Mouse (Mus musculus) neural tube, embryonic 12.5 days (tissue): ENCODE data around the gene Nfe2l2. TPM values are rescaled to one million over a fixed set of nuclear protein-coding genes. Genes with fewer than 3 reads are reported as not detected.
"Not testable (repeated sequence)": the region's sequence is repeated elsewhere in the genome, so short reads cannot be mapped to it uniquely, and the experiment has no call there.

ENCODE experiments used
- ATAC-seq: fragments of 200-750 bp; cut with Nextera tagmentation; 2 replicates; pipeline ENCODE4 v1.8.0; 2017; ENCODE audit warnings: low read depth, mild to moderate bottlenecking, moderate TSS enrichment, moderate library complexity; ENCODE audit not compliant: low FRiP score
- H3K27ac ChIP-seq: fragments of 300-500 bp; sonication (generic); 2 replicates; pipeline ENCODE4 v1.5.1; 2016
- H3K27me3 ChIP-seq: fragments of 300-500 bp; sonication (generic); replicated peaks from 2 replicates; pipeline ENCODE4 v1.6.1; 2016; ENCODE audit warnings: mild to moderate bottlenecking
- H3K36me3 ChIP-seq: fragments of 300-500 bp; sonication (generic); 2 replicates; pipeline ENCODE4 v1.6.1; 2016; ENCODE audit warnings: mild to moderate bottlenecking
- H3K4me1 ChIP-seq: fragments of 300-500 bp; sonication (generic); 2 replicates; pipeline ENCODE4 v1.6.1; 2016
- H3K4me2 ChIP-seq: fragments of 300-500 bp; sonication (generic); replicated peaks from 2 replicates; pipeline ENCODE4 v1.6.1; 2016; ENCODE audit warnings: mild to moderate bottlenecking
- H3K4me3 ChIP-seq: fragments of 300-500 bp; sonication (generic); 2 replicates; pipeline ENCODE4 v1.5.1; 2016
- H3K9ac ChIP-seq: fragments of 300-500 bp; sonication (generic); 2 replicates; pipeline ENCODE4 v1.6.1; 2016; ENCODE audit warnings: mild to moderate bottlenecking
- H3K9me3 ChIP-seq: fragments of 300-500 bp; sonication (generic); 2 replicates; pipeline ENCODE4 v1.6.1; 2016; ENCODE audit warnings: mild to moderate bottlenecking
- WGBS: fragments of 180-500 bp; shearing (Covaris S2); methylation state at CpG from one replicate; pipeline ENCODE4 v1.1.7; 2016; 5-methylcytosine and 5-hydroxymethylcytosine counted together
- polyA plus RNA-seq: library from polyadenylated mRNA; unstranded; fragments of >200 nt; fragmentation: Nextera tagmentation; extraction: Ambion mirVana; gene quantifications from 2 replicates; pipeline ENCODE4 v1.2.1, GENCODE M21; 2016

Gene Nfe2l2
- polyA plus RNA-seq, 1 experiment from 2014 or later, result 20.9 TPM

DNA sequence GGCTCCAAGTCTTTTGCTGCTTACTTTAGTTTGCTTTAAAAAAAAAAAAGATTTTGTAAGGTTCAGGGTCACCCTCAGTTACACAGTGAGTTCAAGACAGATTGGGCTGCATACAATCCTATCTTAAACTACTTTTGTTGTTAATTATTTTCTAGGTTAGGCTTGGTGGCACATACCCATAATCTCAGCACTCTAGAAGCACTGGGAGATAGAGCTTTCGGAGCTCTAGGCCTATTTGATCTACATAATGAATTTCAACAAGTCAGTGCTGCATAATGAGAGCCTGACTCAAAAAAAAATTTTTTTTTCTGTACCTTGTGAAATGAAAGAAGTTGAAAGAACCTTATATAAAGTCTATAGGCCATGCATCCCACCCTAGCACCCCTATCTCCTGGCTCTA, 49.8 kb downstream of the Nfe2l2 start:
- no peaks in the 10 kb centered on the region for H3K9me3 ChIP-seq
- ATAC-seq, result no peak
- no peak overlapping the region for H3K9ac ChIP-seq
- no peak overlapping the region for H3K4me2 ChIP-seq
- H3K36me3 ChIP-seq, result no peaks in the 10 kb centered on the region
- no peaks in the 10 kb centered on the region for H3K27me3 ChIP-seq
- peaks cover 7% of the 10 kb centered on the region for H3K4me1 ChIP-seq
- 95% methylated on average over 1 of the region's 1 CpGs for WGBS
- H3K4me3 ChIP-seq, result no peak overlapping the region
- H3K27ac ChIP-seq, result no peak overlapping the region

DNA sequence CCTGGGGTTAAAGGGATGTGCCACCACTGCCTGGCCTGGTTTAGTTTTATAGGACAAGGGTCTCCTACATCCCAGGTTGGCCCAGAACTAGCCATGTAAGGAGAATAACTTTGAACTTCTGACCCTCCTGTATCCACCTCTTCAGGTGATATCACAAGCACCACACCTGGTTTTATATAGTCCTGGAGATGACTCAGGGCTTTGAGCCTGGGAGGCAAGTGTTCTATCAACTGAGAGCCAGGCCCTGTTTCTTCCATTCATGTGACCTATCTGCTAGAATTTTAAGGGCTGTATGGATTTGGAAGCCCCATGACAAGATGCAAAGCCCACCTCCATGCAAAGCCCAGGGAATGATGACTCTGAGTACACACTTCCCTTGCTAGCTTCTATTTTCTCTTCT, 51.3 kb downstream of the Nfe2l2 start:
- H3K9me3 ChIP-seq, result no peaks in the 10 kb centered on the region
- no peak overlapping the region for H3K4me3 ChIP-seq
- ATAC-seq, result no peak
- no peak overlapping the region for H3K4me2 ChIP-seq
- no peaks in the 10 kb centered on the region for H3K36me3 ChIP-seq
- H3K27me3 ChIP-seq, result no peaks in the 10 kb centered on the region
- no peak overlapping the region for H3K27ac ChIP-seq
- peaks cover 6% of the 10 kb centered on the region for H3K4me1 ChIP-seq
- no peak overlapping the region for H3K9ac ChIP-seq

DNA sequence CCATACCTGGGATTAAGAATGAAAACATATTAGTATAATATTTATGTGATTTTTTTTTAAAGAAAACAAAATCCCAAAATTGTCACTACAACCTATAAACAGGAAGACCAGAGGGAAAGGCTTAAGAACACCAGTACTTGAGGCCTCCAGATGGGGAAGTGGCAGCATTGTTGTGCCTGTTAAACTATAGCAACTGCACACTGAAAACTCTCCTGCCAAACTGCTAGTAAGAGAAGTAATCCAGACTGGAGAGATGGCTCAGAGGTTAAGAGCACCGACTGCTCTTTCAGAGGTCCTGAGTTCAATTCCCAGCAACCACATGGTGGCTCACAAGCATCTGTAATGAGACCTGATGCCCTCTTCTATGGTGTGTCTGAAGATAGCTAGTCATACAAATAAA, 54.0 kb downstream of the Nfe2l2 start:
- Histone ChIP-seq H3K27me3 (no peaks in the 10 kb centered on the region), H3K9me3 (no peaks in the 10 kb centered on the region), H3K36me3 (no peaks in the 10 kb centered on the region), H3K9ac (no peak overlapping the region), H3K4me1 (no peaks in the 10 kb centered on the region), H3K27ac (no peak overlapping the region), H3K4me3 (no peak overlapping the region), H3K4me2 (no peak overlapping the region)
- 93% methylated on average over 1 of the region's 1 CpGs for WGBS
- no peak for ATAC-seq

DNA sequence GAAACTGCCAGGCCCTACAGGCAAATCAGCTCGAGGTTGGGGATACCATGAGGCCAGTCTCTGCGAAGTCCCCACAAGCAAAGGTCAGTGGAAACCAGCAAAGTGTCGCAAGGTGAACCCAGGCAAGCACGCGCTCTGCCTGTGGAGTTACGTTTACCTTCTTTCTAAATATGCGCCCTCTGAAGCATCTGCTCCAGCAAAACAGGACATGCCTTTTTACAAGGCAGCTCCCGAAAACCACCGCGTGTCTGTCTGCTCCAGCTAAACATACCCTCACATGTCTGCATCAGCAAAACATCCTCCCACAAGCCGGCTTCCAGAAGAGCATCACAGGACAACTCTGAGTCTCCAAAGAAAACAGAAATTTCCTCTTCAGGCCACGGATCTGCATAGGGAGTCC, 59.2 kb downstream of the Nfe2l2 start:
- no peak for ATAC-seq
- H3K27me3 ChIP-seq, result no peaks in the 10 kb centered on the region

DNA sequence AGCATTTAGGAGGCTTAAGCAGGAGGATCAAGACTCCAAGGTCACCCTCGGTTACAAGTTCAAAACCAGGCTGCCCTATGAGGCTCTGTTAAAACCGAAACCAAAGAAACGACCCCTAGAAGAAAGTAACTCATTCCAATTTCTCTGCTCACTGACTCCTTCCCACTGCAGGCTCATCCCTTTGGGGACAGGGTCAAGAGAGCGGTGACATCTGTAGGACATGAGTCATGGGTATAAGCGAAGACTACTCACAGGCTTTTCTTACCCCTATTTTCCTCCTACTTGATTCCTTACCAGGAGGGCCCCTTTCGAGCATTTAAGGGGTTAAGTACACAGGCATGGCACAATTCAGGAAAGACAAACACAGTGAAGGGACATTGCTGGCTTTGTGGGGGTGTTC, 60.5 kb downstream of the Nfe2l2 start:
- Histone ChIP-seq H3K4me3 (no peak overlapping the region), H3K27me3 (no peaks in the 10 kb centered on the region), H3K36me3 (no peaks in the 10 kb centered on the region), H3K9ac (no peak overlapping the region), H3K9me3 (no peaks in the 10 kb centered on the region), H3K4me1 (no peaks in the 10 kb centered on the region), H3K4me2 (no peak overlapping the region), H3K27ac (no peak overlapping the region)
- no peak for ATAC-seq
- 89% methylated on average over 6 of the region's 6 CpGs for WGBS

More for the DNA sequence above, 59.2 kb downstream of the Nfe2l2 start:
- no peak overlapping the region for H3K4me2 ChIP-seq
- H3K9ac ChIP-seq, result no peak overlapping the region
- no peaks in the 10 kb centered on the region for H3K4me1 ChIP-seq
- 92% methylated on average over 12 of the region's 12 CpGs for WGBS
- no peak overlapping the region for H3K4me3 ChIP-seq
- H3K36me3 ChIP-seq, result no peaks in the 10 kb centered on the region
- H3K9me3 ChIP-seq, result no peaks in the 10 kb centered on the region
- H3K27ac ChIP-seq, result no peak overlapping the region

DNA sequence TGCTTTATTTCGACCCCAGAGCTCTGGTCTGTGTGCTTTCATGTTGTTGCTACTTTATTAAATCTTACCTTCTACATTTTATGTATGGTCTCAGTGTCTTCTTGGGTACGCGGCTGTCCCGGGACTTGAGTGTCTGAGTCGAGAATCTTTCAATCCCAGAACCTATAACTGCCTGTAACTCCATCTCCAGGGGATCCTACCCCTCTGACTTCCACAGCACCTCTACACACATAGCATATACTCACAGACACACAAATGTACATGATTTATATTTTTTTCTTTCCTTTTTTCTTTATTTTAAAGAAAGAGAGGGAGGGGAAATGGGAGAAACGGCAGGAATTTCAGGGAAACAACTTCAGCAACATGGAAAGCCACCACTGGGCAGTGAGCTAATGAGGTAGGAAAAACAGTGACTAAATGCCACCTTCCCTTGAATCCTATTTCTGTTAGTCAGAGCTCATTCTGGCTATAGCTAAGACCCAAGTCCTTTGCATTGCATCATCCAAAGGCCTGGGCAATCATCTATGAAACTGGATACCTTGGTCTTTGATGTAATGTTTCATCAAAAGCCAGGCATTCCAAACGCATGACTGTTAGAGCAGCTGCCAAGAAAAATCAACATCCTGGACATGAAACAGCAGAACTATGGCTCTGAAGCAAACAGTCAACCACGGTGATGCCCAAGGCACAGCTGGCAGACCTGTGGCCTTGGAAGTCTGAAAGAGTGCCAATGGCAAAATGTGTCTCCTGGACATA, 61.5 kb downstream of the Nfe2l2 start:
- 89% methylated on average over 8 of the region's 8 CpGs for WGBS
- H3K27me3 ChIP-seq, result no peaks in the 10 kb centered on the region
- ATAC-seq, result no peak
- no peaks in the 10 kb centered on the region for H3K36me3 ChIP-seq
- no peak overlapping the region for H3K4me2 ChIP-seq
- H3K9ac ChIP-seq, result no peak overlapping the region
- H3K4me3 ChIP-seq, result no peak overlapping the region
- H3K9me3 ChIP-seq, result no peaks in the 10 kb centered on the region
- H3K4me1 ChIP-seq, result no peaks in the 10 kb centered on the region
- H3K27ac ChIP-seq, result no peak overlapping the region

DNA sequence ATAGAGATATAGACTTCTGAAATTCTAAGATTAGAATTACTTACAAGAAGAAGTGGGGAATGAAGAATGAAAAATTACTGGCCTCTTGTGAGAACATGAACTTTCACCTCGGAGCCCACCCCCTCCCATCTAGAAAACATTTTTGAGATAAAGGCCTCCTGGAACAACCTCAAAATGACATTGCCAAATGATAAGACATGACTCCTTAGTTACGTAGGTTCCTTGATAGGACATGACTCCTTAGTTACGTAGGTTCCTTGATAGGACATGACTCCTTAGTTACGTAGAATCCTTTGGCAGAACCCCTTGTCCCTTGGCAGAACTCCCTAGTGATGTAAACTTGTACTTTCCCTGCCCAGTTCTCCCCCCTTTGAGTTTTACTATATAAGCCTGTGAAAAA, 62.1 kb downstream of the Nfe2l2 start:
- H3K9ac ChIP-seq, H3K4me1 ChIP-seq, H3K4me2 ChIP-seq, H3K4me3 ChIP-seq, H3K9me3 ChIP-seq, H3K36me3 ChIP-seq, H3K27ac ChIP-seq, H3K27me3 ChIP-seq, ATAC-seq: not testable (repeated sequence)
- 92% methylated on average over 4 of the region's 4 CpGs for WGBS

DNA sequence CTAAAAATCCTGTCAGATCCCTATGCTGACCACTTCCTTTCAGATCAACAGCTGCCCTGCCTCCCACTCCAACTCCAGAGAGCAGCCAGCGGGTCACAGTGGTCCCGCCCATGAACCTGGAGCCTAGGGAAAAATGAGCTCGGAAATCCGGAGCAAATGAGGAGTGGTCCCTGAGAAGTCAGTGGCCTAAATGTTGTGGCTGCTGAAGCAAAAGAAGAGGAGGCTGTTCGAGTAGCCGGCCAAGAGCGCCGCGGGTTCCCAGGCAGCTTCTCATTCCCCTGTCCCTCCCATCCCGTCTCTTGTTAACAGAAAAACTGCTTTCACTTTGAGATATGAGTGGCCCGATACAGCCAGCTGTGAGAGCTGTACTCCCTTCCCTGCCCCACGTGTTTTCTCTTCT, 64.9 kb downstream of the Nfe2l2 start:
- 78% methylated on average over 11 of the region's 12 CpGs for WGBS

DNA sequence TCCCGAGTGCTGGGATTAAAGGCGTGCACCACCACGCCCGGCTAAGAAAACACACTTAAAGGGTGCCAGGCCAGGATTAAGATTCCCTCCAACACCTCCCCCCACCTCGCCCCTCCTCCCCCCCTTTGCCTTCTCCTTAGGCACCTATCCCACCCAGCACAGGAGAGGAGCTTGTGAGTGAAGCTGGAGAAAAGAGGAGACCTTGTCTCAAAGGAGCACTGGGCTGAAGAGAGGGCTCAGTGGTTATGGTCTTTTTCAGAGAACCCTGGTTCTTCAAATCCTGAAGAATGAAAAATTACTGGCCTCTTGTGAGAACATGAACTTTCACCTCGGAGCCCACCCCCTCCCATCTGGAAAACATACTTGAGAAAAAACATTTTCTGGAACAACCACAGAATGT, 66.6 kb downstream of the Nfe2l2 start:
- H3K4me2 ChIP-seq, ATAC-seq, H3K9me3 ChIP-seq, H3K4me1 ChIP-seq, H3K9ac ChIP-seq, H3K36me3 ChIP-seq, H3K4me3 ChIP-seq, H3K27me3 ChIP-seq, H3K27ac ChIP-seq: not testable (repeated sequence)
- WGBS, result 91% methylated on average over 6 of the region's 6 CpGs

More for the DNA sequence above, 64.9 kb downstream of the Nfe2l2 start:
- not testable (repeated sequence) for H3K4me3 ChIP-seq, H3K9me3 ChIP-seq, H3K4me2 ChIP-seq, H3K27ac ChIP-seq, H3K27me3 ChIP-seq, H3K36me3 ChIP-seq, H3K9ac ChIP-seq, ATAC-seq, H3K4me1 ChIP-seq

DNA sequence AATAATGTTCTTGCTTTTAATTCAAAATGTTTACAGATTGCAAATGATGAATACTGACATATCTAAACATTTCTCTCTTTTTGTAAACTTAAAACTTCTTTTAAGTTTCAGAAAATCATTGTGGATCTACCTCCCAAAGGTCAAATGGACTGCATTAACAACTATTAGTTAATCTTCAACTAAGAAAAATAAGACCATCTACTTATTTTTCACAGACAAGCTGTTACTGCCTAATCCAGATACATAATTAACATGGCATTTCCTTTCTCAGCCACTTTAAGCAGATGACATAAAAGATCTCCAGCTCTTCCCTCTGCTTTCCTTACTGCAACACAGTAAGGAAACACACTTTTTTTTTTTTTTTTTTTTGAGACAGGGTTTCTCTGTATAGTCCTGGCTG, 67.1 kb downstream of the Nfe2l2 start:
- Histone ChIP-seq H3K4me2 (no peak overlapping the region), H3K36me3 (no peaks in the 10 kb centered on the region), H3K27me3 (no peaks in the 10 kb centered on the region), H3K27ac (no peak overlapping the region), H3K4me3 (no peak overlapping the region), H3K9ac (no peak overlapping the region), H3K9me3 (no peaks in the 10 kb centered on the region), H3K4me1 (no peaks in the 10 kb centered on the region)
- ATAC-seq, result no peak

DNA sequence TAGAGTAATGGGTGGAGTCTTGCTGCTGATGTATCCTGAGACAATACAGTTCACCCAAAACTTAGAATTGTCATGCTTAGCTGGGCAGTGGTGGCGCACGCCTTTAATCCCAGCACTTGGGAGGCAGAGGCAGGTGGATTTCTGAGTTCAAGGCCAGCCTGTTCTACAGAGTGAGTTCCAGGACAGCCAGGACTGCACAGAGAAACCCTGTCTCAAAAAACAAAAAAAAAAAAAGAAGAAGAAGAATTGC, 67.5 kb downstream of the Nfe2l2 start:
- not testable (repeated sequence) for H3K4me1 ChIP-seq, H3K27me3 ChIP-seq, H3K36me3 ChIP-seq, H3K9me3 ChIP-seq, ATAC-seq, H3K4me2 ChIP-seq, H3K4me3 ChIP-seq, H3K9ac ChIP-seq, H3K27ac ChIP-seq
- WGBS, result 100% methylated on average over 2 of the region's 2 CpGs

DNA sequence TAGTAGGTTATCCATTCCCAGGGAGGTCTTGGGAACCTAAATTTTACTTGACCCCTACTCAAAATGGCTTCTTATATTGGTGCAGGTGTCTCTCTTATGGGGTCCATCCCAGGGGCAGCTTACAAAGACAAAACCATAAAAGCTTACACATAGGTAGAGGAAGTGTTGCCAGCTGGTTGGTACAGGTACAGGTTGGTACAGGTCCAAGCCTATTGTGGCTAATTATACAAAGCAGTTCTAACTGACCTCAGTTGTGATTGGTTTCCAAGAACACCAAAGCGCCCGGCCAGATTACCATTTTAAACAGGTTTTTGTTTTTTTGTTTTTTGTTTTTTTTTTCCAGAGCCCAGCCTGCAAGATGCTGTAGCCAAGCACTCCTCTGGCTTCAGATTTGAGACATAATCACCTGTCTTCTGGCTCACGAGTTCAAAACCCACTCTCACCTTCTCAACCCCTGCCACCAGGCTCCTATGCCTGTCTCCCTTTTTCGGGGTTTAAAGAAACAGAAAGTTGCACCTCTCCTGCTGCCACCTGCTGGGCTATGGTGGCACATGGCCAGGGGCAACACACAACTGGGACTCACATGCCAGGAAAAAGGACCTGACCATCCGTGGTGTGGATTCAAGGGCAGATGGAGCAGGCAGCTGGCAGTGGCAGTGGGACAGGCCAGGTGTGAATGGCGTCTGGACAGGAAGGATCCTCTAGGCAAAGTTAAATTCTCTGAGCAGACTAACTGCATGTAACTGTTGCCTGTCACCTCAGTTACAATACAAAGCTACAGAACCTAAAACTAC, 68.0 kb downstream of the Nfe2l2 start:
- Histone ChIP-seq H3K36me3 (no peaks in the 10 kb centered on the region), H3K9ac (no peak overlapping the region), H3K9me3 (no peaks in the 10 kb centered on the region), H3K27me3 (no peaks in the 10 kb centered on the region), H3K4me1 (no peaks in the 10 kb centered on the region), H3K4me3 (no peak overlapping the region), H3K4me2 (no peak overlapping the region), H3K27ac (no peak overlapping the region)
- 79% methylated on average over 6 of the region's 6 CpGs for WGBS
- no peak for ATAC-seq

DNA sequence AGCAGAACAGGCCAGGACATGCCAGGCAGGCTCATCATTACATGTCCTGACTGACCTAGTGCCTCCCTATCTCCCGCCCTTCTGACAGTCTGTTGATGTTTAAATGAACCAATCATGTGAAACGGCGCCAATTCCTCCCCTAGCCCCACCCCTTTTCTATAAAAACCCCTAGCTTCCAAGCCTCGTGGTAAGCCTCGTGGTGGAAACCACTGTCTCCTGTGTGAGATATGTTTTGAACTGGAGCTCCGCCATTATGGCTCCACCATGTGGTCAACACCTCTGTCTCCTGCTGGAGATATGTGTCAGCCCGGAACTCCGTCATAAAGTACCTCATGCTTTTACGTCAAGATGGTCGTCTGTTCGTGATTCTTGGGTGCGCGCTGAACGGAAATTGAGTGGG, 70.0 kb downstream of the Nfe2l2 start:
- ATAC-seq, H3K27ac ChIP-seq, H3K4me2 ChIP-seq, H3K4me3 ChIP-seq, H3K9ac ChIP-seq, H3K9me3 ChIP-seq, H3K4me1 ChIP-seq, H3K27me3 ChIP-seq, H3K36me3 ChIP-seq: not testable (repeated sequence)
- WGBS, result 93% methylated on average over 14 of the region's 14 CpGs
